Mouse (Mus musculus): ENCODE measurements around the gene Shc1.

GRCm38 (mm10) chr3:89420421-89420820, 2.2 kb downstream of the Shc1 start:
- TF ChIP-seq TAL1 (IDR thresholded peaks at IDR 0.05; ENCODE audit: low read length) (no peak), GATA1 (IDR thresholded peaks at IDR 0.05; ENCODE audit: low read length) (no peak)
